Mouse (Mus musculus): Measurements from ENCODE around the gene Scoc.

DNA sequence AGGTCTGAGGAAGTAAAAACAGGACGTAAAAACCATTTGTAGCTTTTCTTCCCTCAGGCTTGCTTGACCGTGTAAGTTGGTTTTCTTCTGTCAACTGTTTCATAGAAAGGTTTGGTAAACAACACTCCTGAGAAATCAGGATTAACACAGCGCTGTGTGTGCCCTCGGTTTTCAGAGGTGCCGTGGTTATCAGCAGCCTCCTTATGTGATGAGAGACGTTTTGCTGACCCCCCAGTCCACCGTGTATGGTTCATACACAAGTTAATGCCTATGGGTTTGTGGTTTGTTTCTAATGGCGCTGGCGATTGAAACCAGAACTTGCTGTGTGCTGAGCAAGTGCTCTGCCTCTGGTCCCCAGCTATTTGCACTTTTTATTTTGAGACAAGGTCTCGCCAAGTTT, 52.6 kb downstream of the Scoc start:
- TF ChIP-seq POLR2A (IDR thresholded peaks at IDR 0.05; ENCODE audit: borderline replicate concordance, insufficient read depth, low read length): no peak
- no peak for TF ChIP-seq CTCF (IDR thresholded peaks at IDR 0.05; ENCODE audit: borderline replicate concordance, insufficient read depth, low read depth, low read length)

Data from cerebellum, adult 2 months (tissue).